Mouse (Mus musculus) limb, embryonic 15.5 days (tissue): ENCODE results near the gene Zfp955b. TPM values are rescaled to one million over a fixed set of nuclear protein-coding genes. Genes with fewer than 3 reads are reported as not detected.
"Not testable (repeated sequence)": the region's sequence is repeated elsewhere in the genome, so short reads cannot be mapped to it uniquely, and the experiment has no call there.

Source experiments
- ATAC-seq: fragments of 200-750 bp; cut with Nextera tagmentation; 2 replicates; pipeline ENCODE4 v1.8.0; 2017; ENCODE audit warnings: low read depth, moderate TSS enrichment; ENCODE audit not compliant: insufficient number of reproducible peaks, low FRiP score, low TSS enrichment
- H3K27ac ChIP-seq: fragments of 300-500 bp; sonication (generic); 2 replicates; pipeline ENCODE4 v1.5.1; 2015; ENCODE audit warnings: moderate library complexity, mild to moderate bottlenecking, inconsistent platforms
- H3K27me3 ChIP-seq: fragments of 300-500 bp; sonication (generic); 2 replicates; pipeline ENCODE4 v1.6.1; 2015; ENCODE audit warnings: inconsistent platforms
- H3K36me3 ChIP-seq: fragments of 300-500 bp; sonication (generic); 2 replicates; pipeline ENCODE4 v1.6.1; 2015; ENCODE audit warnings: inconsistent platforms
- H3K4me1 ChIP-seq: fragments of 300-500 bp; sonication (generic); 2 replicates; pipeline ENCODE4 v1.6.1; 2015; ENCODE audit warnings: inconsistent platforms
- H3K4me2 ChIP-seq: fragments of 300-500 bp; sonication (generic); 2 replicates; pipeline ENCODE4 v1.6.1; 2015; ENCODE audit warnings: mild to moderate bottlenecking, inconsistent platforms
- H3K4me3 ChIP-seq: fragments of 300-500 bp; sonication (generic); 2 replicates; pipeline ENCODE4 v1.5.1; 2015; ENCODE audit warnings: mild to moderate bottlenecking, inconsistent platforms
- H3K9ac ChIP-seq: fragments of 300-500 bp; sonication (generic); 2 replicates; pipeline ENCODE4 v1.6.1; 2015; ENCODE audit warnings: inconsistent platforms
- H3K9me3 ChIP-seq: fragments of 300-500 bp; sonication (generic); 2 replicates; pipeline ENCODE4 v1.6.1; 2016; ENCODE audit warnings: inconsistent platforms
- WGBS: fragments of 180-500 bp; shearing (Covaris S2); methylation state at CpG from one replicate; pipeline ENCODE4 v1.1.7; 2015; 5-methylcytosine and 5-hydroxymethylcytosine counted together
- polyA plus RNA-seq: library from polyadenylated mRNA; unstranded; fragments of >200 nt; fragmentation: Nextera tagmentation; extraction: Ambion mirVana; gene quantifications from 2 replicates; pipeline ENCODE4 v1.2.1, GENCODE M21; 2015

Gene Zfp955b
- polyA plus RNA-seq = 13.2 and 15.3 TPM in 2 replicates

DNA sequence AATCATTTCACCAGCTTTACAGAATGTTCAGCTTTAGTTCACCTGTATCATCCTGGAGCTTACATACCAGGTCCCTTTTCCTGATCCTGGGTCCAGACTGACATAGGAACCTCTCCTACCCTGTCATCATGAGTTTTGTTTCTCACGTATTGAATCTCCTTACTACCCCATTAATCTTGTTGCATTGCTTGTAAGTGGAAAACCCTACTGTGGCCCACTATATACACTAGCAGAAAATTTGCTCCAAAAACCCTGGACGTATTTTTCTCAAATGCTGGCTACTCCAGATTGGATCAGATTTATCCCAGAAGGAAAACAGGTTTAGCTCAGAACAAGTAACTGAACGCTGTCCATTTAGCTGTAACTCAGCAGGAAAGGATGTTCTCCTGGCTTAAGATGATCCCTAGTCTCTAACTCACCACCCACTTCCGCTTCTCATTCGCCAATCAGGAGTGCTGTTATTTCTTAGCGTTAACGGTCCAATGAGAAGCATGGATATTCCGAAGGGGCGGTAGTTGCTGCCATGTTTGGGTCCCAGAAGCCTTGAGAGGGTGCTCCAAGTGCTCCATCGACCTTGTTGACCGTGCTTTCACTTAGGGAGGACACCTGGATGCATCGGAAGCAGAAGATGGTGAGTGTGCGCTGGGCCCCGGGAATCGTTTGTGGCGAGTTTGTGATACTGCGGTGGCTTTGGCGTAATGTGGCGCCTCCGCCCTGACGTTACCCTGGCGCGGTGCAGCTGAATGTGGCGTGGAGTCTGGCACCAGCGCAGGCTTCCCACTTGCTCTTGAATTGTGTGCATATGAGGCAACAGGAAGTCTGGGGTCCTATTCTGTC lies at the start of gene Zfp955b:
Gene Zfp955b (plus strand): TSS at position 506 of the 837 bp plus-strand sequence.
- not testable (repeated sequence) for H3K27ac ChIP-seq, H3K4me3 ChIP-seq, H3K4me1 ChIP-seq, H3K27me3 ChIP-seq, H3K9me3 ChIP-seq, H3K9ac ChIP-seq, H3K4me2 ChIP-seq, H3K36me3 ChIP-seq
- ATAC-seq = peak; percentile 98
- no CpG with 5 or more reads among the region's 25 CpGs for WGBS

DNA sequence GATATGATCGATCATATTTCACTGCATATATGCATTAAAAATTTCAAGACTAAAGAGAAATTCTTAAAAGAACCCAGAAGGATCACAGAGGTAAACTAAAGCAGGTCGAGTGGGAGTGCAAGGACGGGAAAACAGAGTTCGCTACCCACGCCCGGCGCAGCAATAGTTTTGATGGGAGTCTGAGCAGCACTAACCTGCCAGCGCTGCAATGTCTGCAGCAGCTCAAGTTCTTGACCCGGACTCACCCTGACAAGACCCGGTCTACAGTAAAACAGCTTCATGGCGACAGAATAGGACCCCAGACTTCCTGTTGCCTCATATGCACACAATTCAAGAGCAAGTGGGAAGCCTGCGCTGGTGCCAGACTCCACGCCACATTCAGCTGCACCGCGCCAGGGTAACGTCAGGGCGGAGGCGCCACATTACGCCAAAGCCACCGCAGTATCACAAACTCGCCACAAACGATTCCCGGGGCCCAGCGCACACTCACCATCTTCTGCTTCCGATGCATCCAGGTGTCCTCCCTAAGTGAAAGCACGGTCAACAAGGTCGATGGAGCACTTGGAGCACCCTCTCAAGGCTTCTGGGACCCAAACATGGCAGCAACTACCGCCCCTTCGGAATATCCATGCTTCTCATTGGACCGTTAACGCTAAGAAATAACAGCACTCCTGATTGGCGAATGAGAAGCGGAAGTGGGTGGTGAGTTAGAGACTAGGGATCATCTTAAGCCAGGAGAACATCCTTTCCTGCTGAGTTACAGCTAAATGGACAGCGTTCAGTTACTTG lies 34.6 kb upstream of the Zfp955b start, which contains the start of gene Zfp955a:
Gene Zfp955a (minus strand): TSS at position 616 of the 789 bp plus-strand sequence.
- 39% methylated on average over 1 of the region's 34 CpGs for WGBS

DNA sequence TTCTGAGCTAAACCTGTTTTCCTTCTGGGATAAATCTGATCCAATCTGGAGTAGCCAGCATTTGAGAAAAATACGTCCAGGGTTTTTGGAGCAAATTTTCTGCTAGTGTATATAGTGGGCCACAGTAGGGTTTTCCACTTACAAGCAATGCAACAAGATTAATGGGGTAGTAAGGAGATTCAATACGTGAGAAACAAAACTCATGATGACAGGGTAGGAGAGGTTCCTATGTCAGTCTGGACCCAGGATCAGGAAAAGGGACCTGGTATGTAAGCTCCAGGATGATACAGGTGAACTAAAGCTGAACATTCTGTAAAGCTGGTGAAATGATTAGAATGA lies 34.1 kb upstream of the Zfp955b start:
- not testable (repeated sequence) for H3K4me1 ChIP-seq, H3K27ac ChIP-seq, H3K9ac ChIP-seq, H3K4me2 ChIP-seq, H3K9me3 ChIP-seq, H3K27me3 ChIP-seq, H3K36me3 ChIP-seq, ATAC-seq, H3K4me3 ChIP-seq
- WGBS = no CpG with 5 or more reads among the region's 2 CpGs

More for the DNA sequence above, 34.6 kb upstream of the Zfp955b start, which contains the start of gene Zfp955a:
- not testable (repeated sequence) for H3K9me3 ChIP-seq, H3K36me3 ChIP-seq, H3K9ac ChIP-seq, H3K27ac ChIP-seq, H3K27me3 ChIP-seq, H3K4me1 ChIP-seq, H3K4me3 ChIP-seq, H3K4me2 ChIP-seq
- ATAC-seq = peak; percentile 95

DNA sequence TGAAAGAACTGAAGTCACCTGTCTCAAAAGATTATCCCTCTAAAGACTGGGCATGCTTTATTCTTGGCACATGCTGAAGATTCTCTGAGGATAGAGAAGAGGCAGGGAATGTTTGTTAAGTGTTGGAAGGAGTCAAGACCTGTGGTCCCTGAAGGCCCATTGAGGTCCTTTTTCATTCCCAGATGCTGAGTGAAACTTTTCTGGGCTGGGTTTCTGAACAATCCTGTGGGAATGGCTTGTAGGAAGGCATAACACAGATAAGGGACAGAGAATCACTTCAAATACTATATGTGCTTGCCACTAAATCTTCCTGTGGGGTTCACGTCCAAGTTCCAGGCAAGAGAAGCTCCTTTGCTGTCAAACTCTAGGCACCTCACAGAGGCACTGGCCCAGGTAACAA lies 25.0 kb upstream of the Zfp955b start, which contains the start of gene Olfr63:
Gene Olfr63 (plus strand): TSS at position 301 of the 400 bp plus-strand sequence.
- ATAC-seq = no peak
- H3K27me3 ChIP-seq = no peaks in the 10 kb centered on the region; the same call in 1 of the 2 replicates
- 74% methylated on average over 1 of the region's 1 CpGs for WGBS
- H3K4me2 ChIP-seq = no peak within 1 kb of the TSS
- H3K36me3 ChIP-seq = no peaks in the 10 kb centered on the region
- no peaks in the 10 kb centered on the region for H3K9me3 ChIP-seq
- H3K4me3 ChIP-seq = no peak within 1 kb of the TSS
- H3K27ac ChIP-seq = no peak within 1 kb of the TSS
- H3K4me1 ChIP-seq = no peaks in the 10 kb centered on the region
- H3K9ac ChIP-seq = no peak within 1 kb of the TSS

DNA sequence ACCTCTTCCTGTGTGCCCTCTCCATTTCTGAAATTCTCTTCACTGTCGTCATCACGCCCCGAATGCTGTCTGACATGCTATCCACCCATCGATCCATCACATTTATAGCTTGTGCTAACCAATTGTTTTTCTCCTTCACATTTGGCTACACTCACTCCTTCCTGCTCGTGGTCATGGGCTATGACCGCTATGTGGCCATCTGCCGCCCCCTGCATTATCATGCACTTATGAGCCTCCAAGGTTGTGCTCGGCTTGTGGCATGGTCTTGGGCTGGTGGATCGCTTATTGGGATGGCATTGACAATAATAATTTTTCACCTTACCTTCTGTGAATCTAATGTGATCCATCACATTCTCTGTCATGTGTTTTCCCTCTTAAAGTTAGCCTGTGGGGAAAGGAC lies 20.4 kb upstream of the Zfp955b start:
- WGBS = 85% methylated on average over 9 of the region's 9 CpGs
- H3K27me3 ChIP-seq = no peaks in the 10 kb centered on the region
- no peaks in the 10 kb centered on the region for H3K36me3 ChIP-seq
- H3K4me3 ChIP-seq = no peak overlapping the region
- no peak for ATAC-seq
- no peaks in the 10 kb centered on the region for H3K9me3 ChIP-seq
- H3K27ac ChIP-seq = no peak overlapping the region
- no peaks in the 10 kb centered on the region for H3K4me1 ChIP-seq
- H3K9ac ChIP-seq = no peak overlapping the region
- H3K4me2 ChIP-seq = no peak overlapping the region

DNA sequence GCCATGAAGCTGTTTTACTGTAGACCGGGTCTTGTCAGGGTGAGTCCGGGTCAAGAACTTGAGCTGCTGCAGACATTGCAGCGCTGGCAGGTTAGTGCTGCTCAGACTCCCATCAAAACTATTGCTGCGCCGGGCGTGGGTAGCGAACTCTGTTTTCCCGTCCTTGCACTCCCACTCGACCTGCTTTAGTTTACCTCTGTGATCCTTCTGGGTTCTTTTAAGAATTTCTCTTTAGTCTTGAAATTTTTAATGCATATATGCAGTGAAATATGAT lies 469 bp downstream of the Zfp955b start:
- not testable (repeated sequence) for H3K36me3 ChIP-seq, H3K4me3 ChIP-seq, H3K27ac ChIP-seq, H3K9ac ChIP-seq, H3K27me3 ChIP-seq, H3K9me3 ChIP-seq, H3K4me1 ChIP-seq, ATAC-seq, H3K4me2 ChIP-seq
- WGBS = no CpG with 5 or more reads among the region's 9 CpGs

GRCm38 (mm10) chr17:33352981-33353380 lies 63.6 kb downstream of the Zfp955b start:
- Histone ChIP-seq H3K4me2 (no peak overlapping the region), H3K4me1 (peaks cover 4% of the 10 kb centered on the region; the same call in 1 of the 2 replicates), H3K27ac (no peak overlapping the region), H3K9me3 (peaks cover 8% of the 10 kb centered on the region; the same call in 1 of the 2 replicates), H3K27me3 (no peaks in the 10 kb centered on the region), H3K9ac (no peak overlapping the region), H3K4me3 (no peak overlapping the region), H3K36me3 (0 out of 2 replicates have a peak, but pooled peaks cover 2% of the 10 kb centered on the region)
- 94% methylated on average over 1 of the region's 1 CpGs for WGBS
- ATAC-seq = no peak

Other genes with a start within 250 kb of the Zfp955b start
- gene 4921501E09Rik, start 221.5 kb upstream of the Zfp955b start, polyA plus RNA-seq = not detected in 2 replicates
- gene Zfp563, start 200.2 kb upstream of the Zfp955b start, polyA plus RNA-seq = 9.8 and 10.0 TPM in 2 replicates
- 0.14 and 0.16 TPM in 2 replicates for gene Morc2b, start 149.9 kb upstream of the Zfp955b start, polyA plus RNA-seq
- not detected in 2 replicates for gene Olfr55, start 121.1 kb upstream of the Zfp955b start, polyA plus RNA-seq
- gene Olfr239, start 98.2 kb upstream of the Zfp955b start, polyA plus RNA-seq = not detected in 2 replicates
- gene Olfr1564, start 67.9 kb upstream of the Zfp955b start, polyA plus RNA-seq = not detected in 2 replicates
- 16.9 and 18.4 TPM in 2 replicates for gene Zfp955a, start 34.4 kb upstream of the Zfp955b start, polyA plus RNA-seq
- gene Olfr63, start 24.9 kb upstream of the Zfp955b start, polyA plus RNA-seq = 0.03 TPM in 1 of 2 replicates, not detected in the other
- 8.4 and 9.0 TPM in 2 replicates for gene Zfp81, start 69.3 kb downstream of the Zfp955b start, polyA plus RNA-seq
- gene Zfp101, start 105.1 kb downstream of the Zfp955b start, polyA plus RNA-seq = 17.2 and 17.6 TPM in 2 replicates
- gene Actl9, start 143.4 kb downstream of the Zfp955b start, polyA plus RNA-seq = 0.18 TPM in 1 of 2 replicates, not detected in the other
- gene Adamts10, start 234.7 kb downstream of the Zfp955b start, polyA plus RNA-seq = 91.1 and 94.0 TPM in 2 replicates